Mouse (Mus musculus) intestine, postnatal 0 days (tissue): Measurements from ENCODE around the gene Cutc. TPM values are rescaled to one million over a fixed set of nuclear protein-coding genes. Genes with fewer than 3 reads are reported as not detected.

ENCODE experiments used
- ATAC-seq: fragments of 200-750 bp; cut with Nextera tagmentation; 2 replicates; pipeline ENCODE4 v1.8.0; 2017; ENCODE audit warnings: mild to moderate bottlenecking, moderate TSS enrichment, moderate library complexity
- H3K27ac ChIP-seq: fragments of 300-500 bp; sonication (generic); 2 replicates; pipeline ENCODE4 v1.5.1; 2014; ENCODE audit warnings: mild to moderate bottlenecking, low read depth, low read length, moderate library complexity
- H3K27me3 ChIP-seq: fragments of 300-500 bp; sonication (generic); replicated peaks from 2 replicates; pipeline ENCODE4 v1.6.1; 2014; ENCODE audit warnings: low read length, mixed read lengths; ENCODE audit not compliant: control insufficient read depth, insufficient read depth
- H3K36me3 ChIP-seq: fragments of 300-500 bp; sonication (generic); 2 replicates; pipeline ENCODE4 v1.6.1; 2014; ENCODE audit warnings: mild to moderate bottlenecking, moderate library complexity; ENCODE audit not compliant: control insufficient read depth, insufficient read depth
- H3K4me1 ChIP-seq: fragments of 300-500 bp; sonication (generic); replicated peaks from 2 replicates; pipeline ENCODE4 v1.6.1; 2014; ENCODE audit warnings: antibody characterized with exemption, low read length, mixed read lengths; ENCODE audit not compliant: control insufficient read depth, insufficient read depth
- H3K4me2 ChIP-seq: fragments of 300-500 bp; sonication (generic); replicated peaks from 2 replicates; pipeline ENCODE4 v1.6.1; 2014; ENCODE audit warnings: low read depth, mild to moderate bottlenecking, moderate library complexity
- H3K4me3 ChIP-seq: fragments of 300-500 bp; sonication (generic); 2 replicates; pipeline ENCODE4 v1.5.1; 2014; ENCODE audit warnings: low read depth, low read length
- H3K9ac ChIP-seq: fragments of 300-500 bp; sonication (generic); 2 replicates; pipeline ENCODE4 v1.6.1; 2014; ENCODE audit warnings: mild to moderate bottlenecking, low read depth, low read length
- H3K9me3 ChIP-seq: fragments of 300-500 bp; sonication (generic); 2 replicates; pipeline ENCODE4 v1.6.1; 2016; ENCODE audit warnings: mixed run types; ENCODE audit not compliant: control insufficient read depth
- CTCF ChIP-seq: sonication (generic); IDR thresholded peaks from 2 replicates; pipeline ENCODE4 v1.5.1; 2016; ENCODE audit warnings: low read depth, mild to moderate bottlenecking, control low read depth, antibody characterized with exemption, moderate library complexity
- WGBS: fragments of 180-500 bp; shearing (Covaris S2); extraction: QIAGEN DNeasy Blood & Tissue Kit; methylation state at CpG from one replicate; pipeline ENCODE4 v1.1.7; 2014; 5-methylcytosine and 5-hydroxymethylcytosine counted together
- polyA plus RNA-seq: library from polyadenylated mRNA; unstranded; fragments of >200 nt; fragmentation: Nextera tagmentation; extraction: Ambion mirVana; gene quantifications from 2 replicates; pipeline ENCODE4 v1.2.1, GENCODE M21; 2015

Cutc gene
- polyA plus RNA-seq, 1 experiment from 2014 or later: 21.2 TPM

- no peak for TF ChIP-seq CTCF
- Histone ChIP-seq H3K4me2 (no peak overlapping the region), H3K27ac (peak overlapping the region; percentile 65; the same call in 1 of the 2 replicates), H3K9ac (no peak overlapping the region), H3K36me3 (peaks cover 13% of the 10 kb centered on the region; the same call in 1 of the 2 replicates), H3K4me1 (peaks cover 13% of the 10 kb centered on the region; the same call in 1 of the 2 replicates), H3K9me3 (no peaks in the 10 kb centered on the region), H3K4me3 (no peak overlapping the region), H3K27me3 (no peaks in the 10 kb centered on the region)
- WGBS: 43% methylated on average over 10 of the region's 10 CpGs
- peak; percentile 91 for ATAC-seq
Measured at GRCm38 (mm10) chr19:43813315-43813714, 60.5 kb downstream of the Cutc start.

DNA sequence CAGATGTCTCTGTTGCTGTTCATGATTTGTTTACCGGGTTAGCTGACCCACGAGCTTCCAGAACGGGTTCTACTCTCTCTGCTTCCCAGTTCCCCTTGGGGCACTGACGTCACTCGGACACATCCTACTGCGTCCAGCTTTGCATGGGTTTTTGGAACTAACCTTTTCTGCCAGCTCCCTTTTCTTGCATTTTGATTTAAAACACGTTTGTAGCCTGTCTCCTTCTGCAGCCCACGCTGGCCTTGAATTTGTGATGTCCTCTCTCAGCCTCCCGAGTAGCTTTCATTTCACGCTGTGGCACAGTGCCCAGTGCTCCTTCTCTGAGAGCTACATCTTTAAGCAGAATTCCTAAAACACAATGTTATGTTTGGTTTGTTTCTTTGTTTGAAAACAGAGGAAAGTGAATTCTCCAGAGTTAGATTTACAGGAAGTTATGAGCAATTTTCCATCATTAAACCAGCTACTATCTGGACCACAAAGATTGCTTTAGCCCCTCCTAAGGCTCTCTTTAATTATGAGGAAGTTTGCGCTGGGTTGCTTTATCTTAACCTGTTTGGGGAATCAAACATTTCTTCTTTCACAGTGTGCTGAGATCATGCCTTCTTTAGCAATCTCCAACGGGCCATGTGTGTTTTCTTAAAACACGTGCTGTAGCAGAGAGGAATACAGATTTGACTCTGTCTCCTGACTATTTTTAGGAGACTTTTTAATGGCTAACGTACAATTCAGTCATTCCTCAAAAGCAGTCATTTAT is 63.0 kb downstream of the Cutc start:
- H3K9ac ChIP-seq: no peak overlapping the region

More for the DNA sequence above, 63.0 kb downstream of the Cutc start:
- H3K27ac ChIP-seq: no peak overlapping the region
- peak overlapping the region; percentile 33; the same call in 1 of the 2 replicates for H3K4me2 ChIP-seq
- H3K9me3 ChIP-seq: no peaks in the 10 kb centered on the region
- peaks cover 21% of the 10 kb centered on the region; the same call in 1 of the 2 replicates for H3K36me3 ChIP-seq
- peaks cover 10% of the 10 kb centered on the region; the same call in 1 of the 2 replicates for H3K4me1 ChIP-seq
- no peak for ATAC-seq
- 52% methylated on average over 14 of the region's 14 CpGs for WGBS
- no peak overlapping the region for H3K4me3 ChIP-seq
- no peaks in the 10 kb centered on the region for H3K27me3 ChIP-seq
- no peak for TF ChIP-seq CTCF

Other genes starting within 250 kb of the Cutc start
- gene Got1, start 228.4 kb upstream of the Cutc start, polyA plus RNA-seq: 82.3 and 85.0 TPM in 2 replicates
- 54.3 and 56.9 TPM in 2 replicates for gene Nkx2-3, start 140.7 kb upstream of the Cutc start, polyA plus RNA-seq
- 20.6 and 20.7 TPM in 2 replicates for gene Slc25a28, start 78.1 kb upstream of the Cutc start, polyA plus RNA-seq
- 61.5 and 65.2 TPM in 2 replicates for gene Entpd7, start 63.3 kb upstream of the Cutc start, polyA plus RNA-seq
- gene Cox15, start within 50 bp of the Cutc start, polyA plus RNA-seq: 15.3 and 16.8 TPM in 2 replicates
- 90.5 and 129 TPM in 2 replicates for gene Abcc2, start 29.2 kb downstream of the Cutc start, polyA plus RNA-seq
- gene Dnmbp, start 187.2 kb downstream of the Cutc start, polyA plus RNA-seq: 21.4 TPM in 2 replicates
- gene Cpn1, start 233.6 kb downstream of the Cutc start, polyA plus RNA-seq: 14.3 and 18.7 TPM in 2 replicates